Mouse (Mus musculus): ENCODE data around the gene Sbf2. TPM values are rescaled to one million over a fixed set of nuclear protein-coding genes. Genes with fewer than 3 reads are reported as not detected.
"Not testable (repeated sequence)": the region's sequence is repeated elsewhere in the genome, so short reads cannot be mapped to it uniquely, and the experiment has no call there.

Gene Sbf2
- total RNA-seq, 2 experiments from 2014 or later, result 47.4 to 54.3 TPM

DNA sequence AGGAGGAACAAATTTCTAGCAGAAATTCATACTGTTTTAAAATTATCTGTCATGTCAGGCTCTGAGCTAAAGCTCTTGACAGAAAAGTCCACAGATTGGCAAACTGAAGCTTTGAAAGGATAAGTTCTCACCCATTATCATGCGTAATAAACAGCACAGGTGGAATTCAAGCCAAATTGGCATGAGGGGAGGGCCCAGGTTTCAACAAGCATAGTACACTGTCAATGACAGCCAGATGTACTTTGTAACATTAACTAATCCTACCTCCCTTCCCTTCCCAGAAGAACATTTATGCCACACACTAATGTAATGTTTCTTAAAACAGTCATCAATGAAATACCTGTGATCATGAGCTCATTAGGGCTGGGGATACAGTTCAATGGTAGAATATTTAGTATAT lies 17.6 kb downstream of the Sbf2 start:
- no peak for DNase-seq
- intact Hi-C loops (cut with DNase I), result no loop called here

DNA sequence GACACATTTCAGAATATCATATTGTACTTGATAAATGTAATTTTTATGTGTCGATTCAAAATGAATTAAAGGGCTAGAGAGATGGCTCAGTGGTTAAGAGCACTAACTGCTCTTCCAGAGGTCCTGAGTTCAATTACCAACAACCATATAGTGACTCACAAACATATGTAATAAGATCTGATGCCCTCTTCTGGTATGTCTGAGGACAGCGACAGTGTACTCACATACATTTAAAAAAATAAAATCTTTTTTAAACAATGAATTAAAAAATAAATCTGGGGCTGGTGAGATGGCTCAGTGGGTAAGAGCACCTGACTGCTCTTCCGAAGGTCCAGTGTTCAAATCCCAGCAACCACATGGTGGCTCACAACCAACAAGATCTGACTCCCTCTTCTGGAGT lies 20.7 kb downstream of the Sbf2 start:
- DNase-seq; intact Hi-C loops (cut with DNase I): not testable (repeated sequence)

GRCm38 (mm10) chr7:110587721-110588120 lies 27.0 kb downstream of the Sbf2 start:
- intact Hi-C loops (cut with DNase I), result no loop called here
- DNase-seq, result no peak

GRCm38 (mm10) chr7:110585250-110585649 lies 29.5 kb downstream of the Sbf2 start:
- intact Hi-C loops (cut with DNase I), result no loop called here
- no peak for DNase-seq

- no peak for DNase-seq
- intact Hi-C loops (cut with DNase I), result loop anchor here (5.0 kb wide), 1 partner anchor 43 kb away; the partner anchor contains the start of gene Adm
Observed at GRCm38 (mm10) chr7:110584159-110584558, 30.6 kb downstream of the Sbf2 start.

GRCm38 (mm10) chr7:110583705-110584104 lies 31.0 kb downstream of the Sbf2 start:
- no peak for DNase-seq
- intact Hi-C loops (cut with DNase I), result loop anchor here (5.0 kb wide), 1 partner anchor 44 kb away; the partner anchor contains the start of gene Adm

- intact Hi-C loops (cut with DNase I), result no loop called here
- peak; percentile 11 to 36 for DNase-seq
Observed at GRCm38 (mm10) chr7:110565815-110566549, 48.7 kb downstream of the Sbf2 start.

GRCm38 (mm10) chr7:110561647-110562046 lies 53.1 kb downstream of the Sbf2 start:
- no peak for DNase-seq
- intact Hi-C loops (cut with DNase I), result no loop called here

DNA sequence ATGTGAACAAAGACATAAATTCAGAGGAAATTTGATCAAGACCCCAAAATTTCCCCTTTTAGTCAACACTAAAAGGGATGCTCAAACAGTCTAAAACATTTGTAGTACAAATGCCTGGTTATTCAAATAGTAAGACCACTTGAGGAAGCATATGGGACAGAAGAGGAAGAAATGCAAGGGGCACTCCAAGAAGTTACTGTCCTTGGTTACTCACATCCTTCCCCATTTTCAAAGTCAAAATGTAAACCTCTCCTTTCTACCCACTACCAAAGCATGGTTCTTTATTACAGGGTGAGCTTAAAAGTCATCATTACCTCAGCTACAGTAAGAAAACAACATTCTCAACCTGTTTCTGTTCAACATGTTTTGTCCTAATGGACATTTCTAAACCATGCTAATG lies 57.7 kb downstream of the Sbf2 start:
- intact Hi-C loops (cut with DNase I), result no loop called here
- DNase-seq, result no peak

GRCm38 (mm10) chr7:110556221-110556620 lies 58.5 kb downstream of the Sbf2 start:
- intact Hi-C loops (cut with DNase I), result no loop called here
- DNase-seq, result no peak

DNA sequence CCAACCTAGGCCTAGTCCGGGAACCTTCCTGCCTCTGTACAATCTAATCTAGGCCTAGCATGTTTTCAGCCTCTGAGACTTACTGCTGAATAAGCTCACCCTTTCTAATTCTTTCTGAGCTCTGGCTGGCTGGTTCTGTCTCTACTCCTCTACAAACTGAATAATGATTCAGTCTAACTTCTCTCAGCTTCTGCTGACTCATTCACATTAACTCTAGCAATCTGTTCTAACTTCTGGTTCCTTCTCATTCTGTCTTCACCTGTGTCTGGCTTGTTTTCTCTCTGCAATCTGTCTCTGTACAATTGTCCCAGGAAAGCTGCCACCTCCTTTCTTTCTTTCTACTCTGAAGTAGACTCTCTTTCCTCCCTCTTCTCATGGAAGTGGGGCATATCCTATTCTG lies 59.5 kb downstream of the Sbf2 start:
- DNase-seq, result no peak
- intact Hi-C loops (cut with DNase I), result no loop called here

- intact Hi-C loops (cut with DNase I), result loop anchor here (1.0 to 5.0 kb wide), 3 partner anchors 82 to 261 kb away; no protein-coding TSS in a partner anchor
- peak in 1 of 2 experiments; percentile 18 for DNase-seq
Observed at GRCm38 (mm10) chr7:110548268-110548667, 66.5 kb downstream of the Sbf2 start.

DNA sequence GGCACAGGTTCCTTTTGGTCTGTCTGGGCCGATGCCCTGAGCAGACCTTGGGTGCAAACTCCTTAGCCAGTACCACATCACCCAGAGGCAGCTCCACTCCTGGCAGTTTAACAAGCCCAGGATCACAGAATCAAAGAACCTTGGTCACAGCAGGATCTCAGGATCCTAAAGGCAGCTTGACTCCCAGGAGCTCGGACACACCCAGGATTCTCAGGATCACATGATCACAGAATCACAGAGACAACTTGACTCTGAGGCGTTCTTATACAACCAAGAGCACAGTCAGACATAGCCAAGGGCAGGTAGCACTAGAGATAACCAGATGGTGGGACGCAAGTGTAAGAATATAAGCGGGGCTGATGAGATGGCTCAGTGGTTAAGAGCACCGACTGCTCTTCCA lies 71.4 kb downstream of the Sbf2 start:
- DNase-seq, result no peak
- intact Hi-C loops (cut with DNase I), result no loop called here

DNA sequence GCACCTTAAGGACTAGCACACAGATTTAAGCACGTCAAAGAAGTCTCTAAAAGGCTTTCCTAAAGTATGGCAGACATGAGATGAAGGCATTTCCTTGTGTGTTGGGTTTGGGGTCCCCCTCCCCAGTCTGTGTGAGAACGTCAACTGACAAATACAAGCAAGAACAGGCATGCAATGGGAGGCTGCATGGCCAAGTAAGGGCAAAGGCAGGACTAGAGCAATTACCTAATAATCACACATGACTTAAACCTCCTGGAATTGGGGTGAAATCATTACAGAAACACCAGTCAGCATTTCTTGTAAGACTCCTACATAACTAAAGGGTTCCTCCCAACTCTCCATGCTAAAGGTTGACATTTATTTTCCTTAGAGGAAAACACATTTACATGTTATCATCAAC lies 75.5 kb downstream of the Sbf2 start:
- DNase-seq, result no peak
- intact Hi-C loops (cut with DNase I), result no loop called here

GRCm38 (mm10) chr7:110530295-110530694 lies 84.4 kb downstream of the Sbf2 start:
- DNase-seq; intact Hi-C loops (cut with DNase I): not testable (repeated sequence)

- intact Hi-C loops (cut with DNase I), result no loop called here
- no peak for DNase-seq
Observed at GRCm38 (mm10) chr7:110525090-110525775, 89.5 kb downstream of the Sbf2 start.

DNA sequence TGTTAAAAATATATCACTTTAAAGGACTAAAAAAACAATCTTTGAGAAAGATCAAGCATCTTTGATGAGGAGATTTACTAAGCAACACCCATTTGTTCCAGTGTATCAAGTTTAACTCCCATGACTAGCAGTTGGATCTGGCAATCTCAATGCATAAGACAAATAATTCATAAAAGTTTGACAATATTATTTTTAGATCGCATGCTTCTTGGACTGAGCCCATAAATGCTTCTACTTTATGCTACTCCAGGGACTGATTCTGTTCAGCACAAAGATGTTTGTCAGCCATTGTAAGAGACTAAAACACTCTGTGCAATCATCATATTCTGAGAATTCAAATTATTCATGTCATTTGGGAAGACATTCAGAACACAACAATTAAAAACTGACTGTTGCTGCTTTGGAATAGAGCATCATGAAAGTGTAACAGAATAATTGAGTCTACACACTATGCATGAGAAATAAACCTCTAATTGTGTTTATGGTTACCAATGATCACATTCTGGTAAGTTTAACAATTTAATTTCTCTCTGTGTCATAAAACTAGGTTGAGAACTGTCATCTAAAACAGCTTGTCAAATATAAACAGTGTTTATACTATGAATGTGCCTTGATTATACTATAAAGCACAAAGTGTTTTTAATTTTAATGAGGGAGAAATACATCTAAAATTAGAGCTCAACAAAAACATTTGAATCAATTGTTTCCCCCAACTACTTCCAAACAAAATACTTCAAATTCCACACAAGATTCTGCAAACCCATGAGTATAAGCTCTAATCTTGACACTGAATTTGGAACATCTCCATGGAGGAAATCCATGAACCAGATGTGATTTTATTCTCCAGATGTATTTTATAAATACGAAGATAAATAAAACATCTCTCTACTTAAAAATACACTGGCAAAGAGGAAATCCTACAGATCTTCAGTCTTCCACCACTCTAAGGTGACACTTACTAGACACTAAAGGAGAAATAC lies 98.2 kb downstream of the Sbf2 start:
- intact Hi-C loops (cut with DNase I), result no loop called here
- DNase-seq, result no peak

- intact Hi-C loops (cut with DNase I), result no loop called here
- no peak for DNase-seq
Observed at GRCm38 (mm10) chr7:110514131-110514530, 100.6 kb downstream of the Sbf2 start.

GRCm38 (mm10) chr7:110498653-110499052 lies 116.1 kb downstream of the Sbf2 start:
- intact Hi-C loops (cut with DNase I), result no loop called here
- DNase-seq, result no peak

GRCm38 (mm10) chr7:110491038-110491437 lies 123.7 kb downstream of the Sbf2 start:
- intact Hi-C loops (cut with DNase I), result no loop called here
- DNase-seq, result no peak

DNA sequence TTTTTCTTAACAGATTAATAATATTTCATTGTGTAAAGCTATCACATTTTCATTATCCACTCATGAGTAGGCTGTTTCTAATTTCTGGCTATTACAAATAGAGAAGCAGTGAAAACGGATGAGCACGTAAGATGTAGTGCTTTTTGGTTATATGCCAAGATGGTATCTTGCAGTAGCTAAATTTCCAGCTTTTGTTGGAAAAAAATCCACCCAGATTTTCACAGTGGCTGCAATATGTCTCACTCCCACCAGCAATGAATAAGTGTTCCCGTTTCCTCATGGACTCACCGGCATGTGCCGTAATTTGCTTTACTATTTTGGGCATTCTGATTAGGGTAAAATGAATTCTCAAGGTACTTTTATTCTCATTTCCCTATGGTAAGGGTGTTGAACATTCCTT lies 129.7 kb downstream of the Sbf2 start:
- intact Hi-C loops (cut with DNase I), result no loop called here
- DNase-seq, result no peak
